Mouse (Mus musculus): ENCODE data around the gene Pglyrp4.

Pglyrp4 gene

DNA sequence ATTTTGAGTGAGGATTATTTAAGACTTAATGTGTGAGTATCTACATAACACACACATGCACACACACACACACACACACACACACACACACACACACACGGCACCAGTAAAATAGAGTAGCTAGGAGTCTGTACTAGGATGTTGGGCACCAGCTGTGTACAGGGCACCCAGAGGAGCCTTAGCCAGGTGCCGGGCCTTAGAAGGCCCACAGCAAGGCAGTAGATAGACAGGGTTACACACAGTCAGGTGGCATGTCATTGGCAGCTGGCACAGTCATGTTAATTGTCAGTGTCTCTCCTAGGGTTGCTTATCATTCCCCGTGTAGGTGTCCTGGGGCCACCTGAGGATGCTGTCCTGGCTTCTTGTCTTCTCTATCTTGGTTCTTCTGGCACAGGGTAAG, at the start of gene Pglyrp4:
Pglyrp4 (plus strand) TSS at position 301 of the 400 bp plus-strand sequence.
- in situ Hi-C loops (cut with MboI, MseI) = no loop called here

DNA sequence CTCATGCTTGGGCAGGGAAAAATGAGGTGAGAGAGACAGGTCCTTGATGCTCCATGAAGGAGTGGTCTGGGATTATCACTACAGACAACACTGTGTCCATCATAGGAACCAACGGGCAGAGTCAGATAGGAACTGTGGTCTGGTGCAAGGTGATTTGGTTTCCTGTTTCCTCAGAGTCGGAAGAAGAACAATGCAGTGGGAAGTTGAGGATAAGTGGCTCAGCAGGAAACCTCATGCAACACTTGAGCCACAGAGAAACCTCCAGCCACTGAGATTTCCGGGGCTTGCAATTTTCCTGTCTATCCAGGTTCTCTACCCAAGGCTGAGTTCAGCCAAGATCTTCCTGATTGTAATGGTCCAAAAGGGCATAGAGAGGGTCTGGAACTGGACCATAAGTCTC, 48.0 kb upstream of the Pglyrp4 start:
- in situ Hi-C loops (cut with MboI, MseI) = no loop called here

DNA sequence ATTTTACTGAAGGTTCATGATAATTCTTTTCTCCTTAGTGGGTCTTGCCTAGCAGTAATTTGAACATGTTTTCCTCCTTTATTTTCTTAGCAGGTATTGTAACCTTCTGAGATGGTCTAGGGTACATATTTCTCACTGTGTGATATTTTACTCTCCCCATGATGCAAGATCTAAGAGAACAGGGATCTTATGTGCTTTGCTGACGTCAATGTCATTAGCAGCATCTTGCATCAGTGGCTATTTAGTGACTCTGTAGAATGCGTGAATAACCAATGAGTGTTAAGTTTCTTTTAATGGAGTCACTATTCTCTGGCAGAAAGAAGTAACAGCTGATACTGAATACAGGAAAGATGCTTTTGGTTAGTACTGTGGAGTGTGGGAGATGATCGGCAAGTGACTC, 42.8 kb upstream of the Pglyrp4 start:
- in situ Hi-C loops (cut with MboI, MseI) = no loop called here

DNA sequence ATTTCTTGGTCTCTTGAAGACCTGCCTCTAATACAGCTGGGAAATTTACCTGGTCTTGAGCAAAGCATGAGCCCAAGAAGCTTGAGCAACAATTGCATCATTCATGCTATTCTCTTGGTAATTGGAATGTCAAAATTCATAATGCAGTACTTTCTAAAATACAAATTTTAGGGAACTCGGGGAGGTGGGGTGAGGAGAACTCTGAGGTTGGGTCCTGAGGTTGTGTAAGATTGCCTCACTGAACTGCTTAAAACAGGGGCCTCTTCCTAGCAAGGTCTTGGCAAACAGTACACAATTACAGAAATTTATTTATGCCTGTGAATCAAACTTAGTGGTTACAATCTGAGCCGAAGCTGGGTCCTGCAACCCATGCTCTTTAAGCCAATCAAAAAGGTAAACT, 39.9 kb upstream of the Pglyrp4 start:
- in situ Hi-C loops (cut with MboI, MseI) = no loop called here

DNA sequence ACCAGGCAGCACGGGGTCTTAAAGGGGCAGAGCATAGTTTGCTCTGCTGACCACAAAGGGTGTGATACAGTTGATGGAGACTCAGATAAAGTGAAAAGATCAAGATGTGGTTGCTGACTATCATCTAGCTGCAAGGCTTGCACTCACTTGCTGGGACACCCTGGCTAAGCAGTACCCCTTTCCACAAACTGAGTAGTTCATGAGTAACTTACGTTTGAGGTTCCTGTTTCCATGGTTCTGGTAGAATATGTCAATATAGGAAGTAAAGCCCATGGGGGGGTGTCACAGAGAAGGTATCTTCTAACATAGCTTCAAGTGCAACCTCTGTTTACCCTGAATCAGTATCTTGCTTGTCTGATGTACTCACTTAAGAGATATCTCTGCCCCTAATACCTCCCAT, 33.2 kb upstream of the Pglyrp4 start:
- in situ Hi-C loops (cut with MboI, MseI) = no loop called here

DNA sequence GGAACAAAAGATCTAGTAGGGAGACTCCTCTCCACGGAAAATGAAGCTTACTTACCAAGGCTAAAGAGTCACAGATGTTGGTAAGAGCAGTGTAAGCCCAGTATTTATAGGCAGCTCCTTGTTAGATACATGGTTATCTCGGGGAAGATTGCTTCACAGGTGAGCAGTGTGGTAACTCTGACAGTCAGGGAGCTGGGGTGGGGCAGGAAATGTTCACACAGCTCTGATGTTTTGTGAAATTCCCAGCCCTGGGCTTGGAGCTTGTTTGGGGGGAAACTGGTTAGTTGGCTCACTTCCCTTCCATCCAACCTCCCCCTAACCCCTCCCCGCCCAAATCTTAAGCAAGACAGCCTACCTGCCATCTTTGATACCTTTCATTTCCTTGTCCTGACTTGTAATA, 31.1 kb upstream of the Pglyrp4 start, which contains the start of gene S100a9:
S100a9 (minus strand) TSS at position 109 of the 400 bp plus-strand sequence.
- in situ Hi-C loops (cut with MboI, MseI) = no loop called here

DNA sequence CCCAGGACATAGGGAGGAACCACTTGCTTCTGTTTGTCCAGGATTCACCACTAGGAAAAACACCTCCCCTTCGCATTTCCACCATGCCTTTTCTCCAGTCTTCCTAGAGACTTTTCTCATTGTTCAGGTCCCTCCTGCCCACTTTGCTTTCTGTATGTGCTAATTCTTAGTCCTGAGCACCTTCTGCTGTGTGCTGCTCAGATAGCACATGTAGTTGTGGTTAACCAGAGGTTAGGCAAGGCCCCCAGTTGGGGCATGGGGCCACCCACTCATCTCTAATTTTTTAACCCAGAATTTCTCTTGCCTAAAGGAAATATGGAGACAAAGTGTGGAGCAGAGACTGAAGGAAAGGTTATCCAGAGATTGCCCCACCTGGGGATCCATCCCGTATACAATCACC, 24.5 kb upstream of the Pglyrp4 start:
- in situ Hi-C loops (cut with MboI, MseI) = no loop called here

DNA sequence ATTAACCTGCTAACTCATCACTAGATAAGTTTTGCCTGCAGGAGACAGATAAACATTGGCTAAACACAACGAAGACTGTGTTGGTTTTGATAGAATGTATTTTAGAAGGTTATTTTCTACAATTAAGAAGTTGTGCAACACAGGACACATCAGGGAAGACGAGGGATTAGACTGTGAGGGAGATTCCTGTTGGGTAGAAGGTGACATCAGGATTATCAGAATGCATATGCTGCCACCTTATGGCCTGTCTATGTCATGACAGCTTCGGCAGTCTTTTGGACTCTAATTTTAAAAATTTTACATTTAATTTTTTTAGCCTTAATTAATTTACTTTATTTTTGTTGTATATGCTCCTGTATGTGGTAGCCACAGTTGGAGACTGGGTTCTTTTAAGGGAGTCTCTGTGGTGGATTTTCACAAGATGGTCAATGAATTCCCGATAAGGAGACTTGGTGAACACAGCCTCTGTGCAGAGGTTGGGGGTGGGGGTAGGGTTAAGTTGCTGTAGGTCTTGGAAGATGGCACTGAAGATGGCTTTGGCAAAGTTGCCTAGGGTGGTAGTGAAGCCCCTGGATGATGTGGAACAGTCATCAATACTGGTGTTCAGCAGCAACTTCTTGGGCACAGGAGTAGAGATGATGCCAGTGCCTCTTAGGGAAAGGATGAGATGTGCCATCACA, 18.0 kb upstream of the Pglyrp4 start:
- in situ Hi-C loops (cut with MboI, MseI) = no loop called here

DNA sequence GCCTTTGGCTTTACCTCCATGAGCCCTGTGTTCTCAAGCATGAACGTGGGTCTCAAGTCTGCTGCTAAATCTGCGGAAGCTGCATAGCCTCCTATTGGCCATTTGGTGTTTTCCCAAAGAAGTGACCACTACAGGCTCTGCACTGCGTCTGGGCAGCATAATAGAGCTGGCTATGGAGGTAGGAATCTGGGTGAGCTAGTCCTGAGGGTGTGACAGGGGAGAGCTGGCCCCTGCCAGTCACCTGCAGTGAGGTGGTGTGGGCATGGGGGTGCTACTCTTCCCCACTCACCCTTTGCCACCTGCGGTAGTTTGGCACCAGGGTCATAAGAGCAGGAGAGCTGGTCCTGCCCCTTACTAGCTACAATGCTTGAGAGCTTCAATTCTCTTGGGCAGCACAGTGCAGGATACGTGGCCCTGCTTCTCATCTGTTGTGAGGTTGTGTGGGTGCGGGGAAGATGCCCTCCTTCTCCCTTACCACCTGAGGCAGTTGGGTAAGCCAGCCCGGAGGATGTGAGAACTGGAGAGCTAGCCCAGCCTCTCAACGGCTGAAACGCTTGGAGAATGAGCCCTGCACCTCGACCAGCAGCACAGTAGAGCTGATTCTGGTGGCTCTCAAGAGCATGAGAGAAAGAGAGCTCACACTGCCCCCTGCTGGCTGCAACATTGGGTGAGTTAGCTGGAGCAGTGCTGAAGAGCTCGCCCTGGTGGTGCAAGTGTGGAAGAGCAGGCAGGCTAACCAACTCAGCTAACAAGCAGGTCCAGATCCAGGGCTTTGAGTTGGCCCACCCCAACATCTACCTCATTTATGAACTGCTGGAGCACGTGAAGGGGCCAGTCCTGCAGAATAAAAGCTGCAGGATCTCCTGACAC, 16.9 kb upstream of the Pglyrp4 start:
- in situ Hi-C loops (cut with MboI, MseI) = no loop called here

DNA sequence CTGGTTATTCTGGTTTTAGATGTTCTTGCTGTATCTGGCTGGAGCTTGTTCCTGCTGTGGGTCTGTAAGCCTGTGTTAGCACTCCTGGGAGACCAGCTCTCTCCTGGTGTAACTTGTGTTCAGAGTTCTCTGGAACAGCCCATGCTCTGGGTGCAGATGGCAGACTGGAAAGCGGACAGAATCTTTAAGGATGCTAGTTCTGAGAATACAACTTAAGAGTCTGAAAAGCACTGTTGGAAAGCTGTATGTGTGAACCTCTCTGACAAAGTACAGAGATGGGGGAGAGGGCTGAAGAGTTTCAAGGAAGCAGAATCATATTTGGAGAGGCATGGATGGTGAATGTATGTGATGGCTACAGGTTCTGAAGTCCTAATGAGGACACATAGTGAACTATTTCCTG, 23.0 kb downstream of the Pglyrp4 start:
- in situ Hi-C loops (cut with MboI, MseI) = no loop called here

DNA sequence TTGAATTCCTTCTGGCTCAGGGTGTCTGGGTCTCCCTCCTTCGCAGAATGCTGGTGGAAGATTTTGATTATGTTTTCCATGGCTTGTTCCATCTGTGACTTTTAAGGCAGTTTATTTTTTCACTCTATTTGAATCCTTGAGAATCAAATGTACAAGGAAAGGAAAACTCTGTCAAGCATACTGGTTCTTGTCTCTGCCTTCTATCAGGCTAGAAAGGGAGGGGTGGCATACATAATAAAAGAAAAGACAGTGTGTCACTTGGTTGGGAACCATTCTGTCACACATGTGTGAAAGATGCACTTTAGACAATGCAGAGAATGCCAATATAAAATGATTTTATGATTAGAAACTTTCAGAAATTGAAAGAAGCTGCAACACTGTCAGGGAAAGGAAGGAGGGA, 51.1 kb downstream of the Pglyrp4 start, which contains the start of gene Gm5849:
Gm5849 (minus strand) TSS at position 101 of the 400 bp plus-strand sequence.
- in situ Hi-C loops (cut with MboI, MseI) = loop anchor here (5.0 kb wide), 1 partner anchor 135 kb away; no protein-coding TSS in a partner anchor
